Mouse (Mus musculus) mesoderm, embryonic 11.5 days (tissue): ENCODE results near the gene Hells.
A peak's percentile ranks its signal among the peaks of the same experiment; 100 is the strongest.

Source experiments
- DNase-seq: peaks from one replicate; pipeline ENCODE4 v3.0.0-alpha.2; 2012; ENCODE audit warnings: low read depth, low spot score

Hells gene

DNA sequence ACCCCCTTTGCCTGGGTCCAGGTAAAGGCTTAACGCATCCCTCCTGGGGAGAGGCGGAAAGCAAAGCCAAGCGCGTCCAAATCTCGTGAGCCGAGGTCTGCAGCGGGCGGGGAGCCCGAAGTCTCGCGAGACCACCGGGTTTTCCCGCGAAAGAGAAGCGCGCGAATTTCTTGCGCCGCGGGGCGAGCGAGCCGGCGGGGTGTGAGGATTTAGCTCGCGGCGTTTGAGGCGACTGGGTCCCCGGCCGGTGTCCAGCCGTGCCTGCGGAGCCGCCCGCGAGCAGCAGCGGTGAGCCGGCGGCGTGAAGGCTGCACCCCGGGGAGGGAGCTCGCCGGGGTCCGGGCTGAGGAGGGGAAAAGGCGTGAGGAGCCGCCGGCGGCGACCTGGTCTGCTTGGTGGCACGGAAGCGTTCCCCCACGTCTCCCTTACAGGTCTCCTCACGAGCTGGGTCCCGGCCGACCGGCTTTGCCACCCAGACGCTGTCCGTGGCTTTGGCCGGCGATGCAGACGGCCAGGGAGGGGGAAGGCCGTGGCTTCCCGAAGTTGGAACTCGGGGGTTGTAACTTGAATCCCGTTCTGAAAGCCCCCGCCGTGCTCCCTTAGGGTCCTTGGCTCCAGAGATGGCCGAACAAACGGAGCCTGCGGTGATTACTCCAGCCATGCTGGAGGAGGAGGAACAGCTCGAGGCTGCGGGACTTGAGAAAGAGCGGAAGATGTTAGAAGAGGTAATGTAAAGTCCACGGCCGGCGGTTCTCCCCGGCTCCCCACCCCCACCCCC lies at the start of gene Hells:
Gene Hells (plus strand): TSS at position 128 of the 778 bp plus-strand sequence.
- peak; percentile 96 for DNase-seq

DNA sequence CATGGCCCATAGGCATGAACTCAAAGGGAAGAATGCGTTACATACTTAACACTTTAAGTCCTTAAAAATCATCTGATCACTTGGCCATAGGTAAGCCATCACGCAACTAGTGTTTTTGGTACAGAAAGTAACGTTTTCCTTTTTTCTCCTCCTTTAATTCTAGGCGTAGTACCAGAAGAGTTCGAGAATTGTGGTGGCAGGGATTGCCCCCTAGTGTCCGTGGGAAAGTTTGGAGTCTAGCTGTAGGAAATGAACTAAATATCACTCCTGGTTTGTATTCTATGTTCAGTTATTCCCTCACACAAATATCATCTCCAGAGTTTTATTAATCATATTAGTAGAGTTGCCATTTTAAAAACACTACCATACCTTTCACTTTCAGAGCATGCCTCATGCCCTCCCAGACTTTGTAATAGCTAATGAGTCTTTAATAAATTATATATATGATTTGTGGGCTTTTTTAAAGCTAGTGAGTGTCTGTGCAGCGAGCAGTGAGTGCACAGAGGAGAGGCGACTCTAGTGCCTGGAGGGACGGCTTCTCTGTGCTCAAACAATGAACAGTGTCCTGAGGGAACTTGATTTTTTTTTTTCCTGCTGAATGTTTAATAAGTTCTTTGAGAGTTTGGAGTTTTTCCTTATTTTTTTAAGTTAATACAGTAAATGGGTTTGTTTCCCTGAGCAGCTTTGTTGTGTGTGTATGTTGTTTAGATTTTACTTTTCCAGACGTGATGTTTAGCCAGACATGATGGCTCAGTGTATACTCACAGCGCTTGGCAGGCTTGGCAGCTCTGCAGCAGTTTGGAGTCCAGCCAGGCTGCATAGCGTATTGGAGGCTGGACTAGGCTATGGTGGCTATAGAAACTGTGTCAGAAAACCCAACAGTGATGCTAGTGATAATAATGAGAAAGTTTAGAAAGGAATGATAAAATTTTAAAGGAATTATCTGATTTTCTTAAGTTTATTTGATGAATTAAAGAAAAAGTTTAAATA lies 29.3 kb upstream of the Hells start:
- no peak for DNase-seq

DNA sequence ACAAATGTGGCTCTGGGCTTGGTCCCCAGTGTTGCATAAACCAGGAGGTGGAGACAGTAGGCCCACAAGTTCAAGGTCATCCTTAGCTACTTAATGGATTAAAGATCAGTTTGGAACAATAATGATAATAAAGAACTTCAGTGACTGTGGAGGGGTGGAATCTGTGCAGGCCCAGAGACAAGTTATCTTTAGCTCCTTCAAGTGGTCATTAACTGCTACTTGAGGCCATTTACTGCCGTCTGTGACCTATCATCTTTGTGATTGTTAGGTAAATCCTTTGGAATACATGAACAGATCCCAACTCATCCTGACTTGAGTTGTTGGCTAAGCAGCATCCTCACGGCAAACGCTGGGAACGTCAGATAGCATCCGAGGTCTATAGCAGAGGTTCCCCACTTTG lies 28.2 kb upstream of the Hells start:
- no peak for DNase-seq

DNA sequence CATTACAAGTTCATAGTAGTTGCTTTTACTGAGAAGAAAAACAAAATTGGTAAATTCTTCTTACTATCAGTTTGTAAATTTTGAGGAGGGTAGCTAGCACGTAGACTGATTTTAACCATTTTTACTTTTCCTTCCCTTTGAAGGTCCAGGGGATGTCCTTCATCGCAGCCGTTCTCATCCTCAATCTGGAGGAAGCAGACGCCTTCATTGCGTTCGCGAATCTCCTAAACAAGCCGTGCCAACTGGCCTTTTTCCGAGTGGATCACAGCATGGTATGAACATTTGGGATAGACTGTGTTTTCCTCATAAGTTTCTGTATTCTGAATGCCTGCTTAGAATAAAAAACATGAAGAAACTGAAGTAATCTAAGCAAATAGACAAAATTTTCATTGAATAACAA lies 16.9 kb upstream of the Hells start:
- DNase-seq, result no peak

DNA sequence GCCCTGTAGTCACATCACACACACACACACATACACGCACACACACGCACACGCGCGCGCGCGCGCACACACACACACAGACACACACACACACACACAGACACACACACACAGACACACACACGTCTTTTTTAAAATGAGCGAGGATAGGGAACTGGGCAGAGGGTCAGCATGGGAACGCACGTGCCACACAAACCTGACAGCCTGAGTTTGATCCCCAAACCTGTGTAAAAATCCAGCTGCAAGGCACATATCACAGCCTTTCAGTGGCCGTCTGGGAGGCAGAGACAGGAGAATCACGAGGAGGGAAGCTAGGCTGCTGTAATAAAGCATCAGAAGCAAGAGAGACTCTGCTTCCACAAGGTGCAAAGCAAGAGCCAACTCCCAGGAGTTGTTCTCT lies 15.8 kb upstream of the Hells start:
- DNase-seq, result no peak

DNA sequence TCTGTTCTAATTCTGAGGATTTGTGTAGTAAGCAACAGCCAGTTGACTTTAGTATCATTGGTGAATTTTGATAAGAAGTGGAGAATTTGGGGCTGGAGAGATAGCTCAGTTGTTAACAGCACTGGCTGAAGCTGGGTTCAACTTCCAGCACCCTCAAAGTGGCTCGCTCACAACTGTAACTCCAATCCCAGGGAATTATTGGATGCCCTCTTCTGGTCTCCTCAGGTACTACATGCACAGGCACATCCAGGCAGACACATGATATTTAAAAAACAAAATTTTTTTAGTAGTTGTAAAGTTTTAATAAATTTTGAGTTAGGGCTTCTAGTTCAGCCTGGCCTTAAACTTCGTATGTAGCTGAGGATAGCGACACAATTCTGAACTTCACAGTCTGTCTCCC lies 15.0 kb upstream of the Hells start:
- peak; percentile 54 for DNase-seq

DNA sequence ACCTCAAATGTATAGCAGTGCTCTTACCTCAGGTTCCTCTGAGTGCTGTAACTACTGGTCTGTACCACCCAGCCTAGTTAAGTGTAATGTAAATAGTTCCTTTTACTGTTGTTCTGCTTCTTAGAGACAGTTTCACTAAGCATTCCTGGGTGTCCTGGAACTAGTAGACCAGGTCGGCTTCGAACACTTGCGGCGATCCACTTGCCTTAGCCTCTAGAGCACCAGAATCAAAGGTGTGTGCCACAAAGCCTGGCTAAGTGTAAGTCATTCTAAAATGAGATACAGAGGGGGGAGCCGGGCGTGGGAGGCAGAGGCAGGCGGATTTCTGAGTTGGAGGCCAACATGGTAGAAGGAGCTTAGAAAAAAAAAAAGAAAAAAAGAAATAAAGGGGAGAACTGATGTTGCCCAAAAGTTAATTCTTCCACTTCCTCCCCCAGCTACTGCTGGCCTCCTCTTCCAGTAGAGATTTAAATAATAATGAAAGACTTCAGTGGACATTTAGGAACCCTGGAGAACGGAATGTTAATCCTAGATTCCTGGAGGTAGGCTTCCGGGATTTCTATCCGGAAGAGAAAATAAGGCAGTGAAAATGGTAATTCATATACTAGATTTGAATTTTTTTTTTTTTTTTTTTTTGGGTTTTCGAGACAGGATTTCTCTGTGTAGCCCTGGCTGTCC lies 2.1 kb upstream of the Hells start:
- DNase-seq, result no peak

DNA sequence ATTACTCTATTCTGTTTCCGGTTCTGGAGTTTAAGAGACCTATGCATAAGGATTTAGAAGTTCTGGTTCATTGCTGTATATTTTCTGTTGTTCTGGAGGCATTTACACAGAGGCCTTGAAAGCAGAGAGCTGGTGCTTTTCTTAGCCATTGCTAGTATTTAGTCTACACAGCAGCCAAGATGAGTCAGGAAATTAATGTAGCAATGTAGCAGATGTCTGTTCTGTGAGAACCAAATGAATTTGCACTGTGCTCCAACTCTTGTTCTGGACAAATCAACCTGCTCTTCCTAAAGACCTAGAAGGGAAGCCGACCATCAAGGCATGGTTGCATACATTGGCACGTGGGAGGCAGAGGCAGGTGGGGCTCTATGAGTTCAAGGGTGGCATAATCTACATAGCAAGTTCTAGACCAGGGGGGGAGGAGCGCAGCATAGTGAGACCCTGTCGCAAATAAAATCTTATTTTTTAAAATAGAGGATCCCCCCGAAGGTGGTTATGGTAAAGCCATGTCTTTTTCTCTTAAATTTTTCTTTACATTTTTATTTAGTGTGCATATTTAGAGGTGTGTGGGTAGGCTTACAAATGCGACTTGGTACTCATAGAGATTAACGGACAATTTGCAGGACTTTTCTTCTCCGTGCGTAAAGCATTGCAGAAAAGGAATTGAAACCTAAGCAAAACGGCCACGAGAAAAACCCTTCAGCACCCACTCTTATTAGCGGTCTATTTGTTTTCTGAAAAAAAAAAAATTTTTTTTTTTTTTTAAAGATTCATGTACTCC lies 1.1 kb upstream of the Hells start:
- no peak for DNase-seq

DNA sequence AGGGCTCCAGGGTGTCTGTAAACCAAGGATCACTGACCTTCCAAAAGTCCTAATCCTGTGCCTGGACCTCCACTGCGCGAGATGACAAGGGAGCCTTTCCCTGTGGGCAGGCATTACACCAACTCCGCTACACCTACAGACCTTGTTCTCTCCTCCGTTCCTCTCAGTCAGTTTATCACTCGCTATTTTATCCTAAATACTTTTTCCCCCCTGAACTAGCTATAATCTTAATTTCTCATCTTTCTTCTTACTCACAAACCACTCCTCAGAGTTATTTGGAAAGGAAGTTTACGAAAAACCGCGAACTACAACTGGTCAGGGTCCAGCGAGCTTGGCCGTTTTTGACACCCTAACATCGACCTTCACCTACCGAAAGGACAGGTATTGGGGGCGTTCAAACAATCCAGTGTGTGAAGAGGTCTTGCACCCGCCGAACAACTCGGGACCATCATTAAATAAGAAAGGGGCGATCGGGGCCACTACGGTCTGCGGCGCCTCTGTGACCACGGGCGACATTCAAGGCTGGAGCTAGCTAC lies 395 bp upstream of the Hells start:
- peak; percentile 4 for DNase-seq

DNA sequence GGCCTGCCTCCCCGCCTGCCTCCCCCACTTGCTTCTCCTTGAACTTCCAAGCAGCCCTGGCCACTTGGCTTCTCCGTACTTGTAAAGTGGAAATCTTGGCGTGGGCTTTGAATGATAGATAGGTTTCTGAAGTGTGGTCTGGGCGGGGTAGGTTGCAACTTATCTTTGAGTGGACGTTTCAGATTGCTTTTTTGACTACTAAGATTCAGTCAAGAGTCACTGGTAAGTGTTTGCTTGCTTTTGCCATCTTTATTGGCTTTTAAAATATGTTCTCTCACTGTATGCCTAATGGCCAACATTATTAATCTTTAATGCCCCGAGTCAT lies 813 bp downstream of the Hells start:
- no peak for DNase-seq

DNA sequence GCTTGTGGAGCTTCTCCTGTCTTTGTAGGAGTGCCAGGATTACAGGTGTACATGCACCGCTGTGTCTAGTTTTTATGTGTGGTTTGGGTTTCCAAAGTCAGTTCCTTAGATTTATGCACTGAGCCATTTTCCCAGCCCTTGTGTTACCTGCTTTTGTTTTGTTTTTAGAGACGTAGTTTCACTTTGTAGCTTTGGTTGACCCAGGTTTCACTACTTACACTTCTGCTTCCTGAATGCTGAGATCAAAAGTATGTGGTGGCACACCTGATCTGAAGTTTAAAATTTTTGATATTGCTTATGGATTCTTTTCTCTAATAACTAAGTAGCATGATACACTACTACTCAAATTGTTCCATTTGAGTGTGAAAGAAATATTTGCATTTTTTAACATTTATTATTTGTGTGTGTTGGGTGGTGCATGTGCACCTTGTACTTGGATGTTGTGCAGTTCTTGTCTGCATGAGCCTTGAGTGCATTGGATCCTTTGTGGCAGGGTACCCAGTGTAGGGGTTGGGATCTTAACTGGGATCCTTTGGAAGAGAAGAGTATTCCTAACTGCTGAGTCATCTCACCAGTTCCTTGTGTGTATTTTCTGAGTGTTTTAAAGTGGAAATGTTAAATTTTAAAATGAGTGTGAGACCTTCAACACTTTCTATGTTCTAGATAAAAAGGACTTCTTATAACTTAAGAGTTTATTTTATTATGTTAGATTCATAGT lies 14.0 kb downstream of the Hells start:
- DNase-seq, result no peak

DNA sequence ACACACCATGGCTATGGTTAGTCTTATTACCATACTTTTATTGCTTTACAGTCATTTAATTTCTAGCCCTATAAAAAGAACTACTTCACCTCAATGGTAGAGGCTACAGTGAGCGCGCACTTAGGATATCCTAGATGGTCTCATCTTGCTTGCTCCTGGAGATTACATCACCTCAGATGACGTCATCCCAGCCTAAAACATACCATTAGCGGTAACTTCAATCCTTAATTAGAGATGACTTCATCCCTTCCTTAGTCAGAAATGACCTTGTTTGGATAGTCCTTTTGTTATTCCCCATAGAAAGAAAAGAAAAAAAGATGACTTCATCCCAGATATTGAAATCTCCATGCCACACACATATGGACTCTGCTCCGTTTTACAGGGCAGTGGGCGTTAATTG lies 40.0 kb downstream of the Hells start:
- DNase-seq, result no peak

DNA sequence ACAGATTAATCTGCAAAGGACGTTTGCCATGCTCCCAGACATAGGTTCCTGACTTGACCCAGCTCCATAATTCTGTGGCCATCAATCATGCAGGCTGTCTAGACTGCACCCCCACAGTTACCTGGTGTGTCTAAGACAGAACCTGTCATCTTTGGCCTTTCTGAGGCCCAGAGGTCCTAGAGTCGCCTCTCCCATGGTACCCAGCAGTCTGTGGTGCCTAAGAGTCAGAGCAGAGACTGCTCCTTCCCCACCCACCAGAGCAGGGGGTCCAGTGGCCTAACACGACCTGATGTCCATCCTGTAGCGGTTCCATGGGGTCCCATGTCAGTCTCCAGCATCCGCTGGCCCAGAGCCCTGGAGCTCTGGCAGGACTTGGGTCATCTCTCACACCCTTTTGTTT lies 41.9 kb downstream of the Hells start:
- DNase-seq, result no peak

DNA sequence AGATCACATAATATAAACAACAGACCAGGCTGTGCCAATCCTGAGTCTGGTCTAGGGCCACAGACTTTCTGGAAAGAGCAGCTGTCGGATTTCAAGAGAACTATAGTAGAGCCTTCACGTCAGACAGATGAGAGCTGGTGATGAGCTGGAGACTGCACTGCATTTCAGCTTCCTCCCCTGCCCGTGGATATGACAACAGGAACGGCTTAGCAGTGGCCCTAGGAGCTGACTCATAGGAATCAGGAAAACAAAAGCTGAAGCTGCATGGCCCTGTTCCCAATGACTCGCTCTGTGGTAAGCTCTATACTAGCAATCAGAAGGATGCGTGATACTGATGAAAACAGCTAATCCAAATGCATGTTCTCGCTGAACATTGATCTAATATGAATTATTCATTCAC lies 43.0 kb downstream of the Hells start:
- DNase-seq, result no peak

DNA sequence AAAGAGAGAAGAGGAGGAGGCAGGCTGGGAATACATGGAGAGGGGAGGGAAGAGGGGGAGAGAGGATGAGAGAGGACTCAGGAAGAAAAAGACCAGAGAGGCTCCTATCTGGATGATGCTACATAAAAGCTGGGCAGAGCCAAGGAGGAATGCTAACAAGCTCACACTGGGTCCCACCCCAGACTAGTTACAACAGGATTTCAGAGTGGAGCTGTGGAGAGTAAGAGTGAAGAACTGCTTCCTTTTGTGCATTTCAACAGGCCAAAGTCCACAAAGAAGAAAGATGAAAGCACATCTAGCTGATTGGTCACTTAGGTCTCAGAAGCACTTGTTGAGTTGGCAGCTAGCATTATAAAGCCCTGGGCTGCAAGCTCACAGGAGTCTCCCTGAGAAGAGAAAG lies 45.6 kb downstream of the Hells start:
- DNase-seq, result no peak

DNA sequence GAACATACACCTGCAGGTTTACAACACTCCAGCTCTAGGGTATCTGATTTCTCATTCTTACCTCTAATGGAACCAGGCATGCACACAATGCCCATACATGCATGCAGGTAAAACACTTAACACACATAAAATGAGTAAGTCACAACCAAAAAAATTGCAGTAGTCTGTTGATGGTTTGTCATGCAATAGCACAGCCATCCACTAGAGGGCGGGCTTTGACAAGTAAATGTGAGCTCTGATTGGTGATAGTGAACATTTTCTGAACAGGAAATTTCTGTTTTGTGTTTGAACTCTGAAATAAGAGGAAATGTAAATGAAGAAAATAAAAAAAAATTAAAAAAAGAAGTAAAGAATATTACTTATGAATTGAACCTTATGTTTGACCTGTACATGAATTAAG lies 51.3 kb downstream of the Hells start:
- DNase-seq, result peak; percentile 75

DNA sequence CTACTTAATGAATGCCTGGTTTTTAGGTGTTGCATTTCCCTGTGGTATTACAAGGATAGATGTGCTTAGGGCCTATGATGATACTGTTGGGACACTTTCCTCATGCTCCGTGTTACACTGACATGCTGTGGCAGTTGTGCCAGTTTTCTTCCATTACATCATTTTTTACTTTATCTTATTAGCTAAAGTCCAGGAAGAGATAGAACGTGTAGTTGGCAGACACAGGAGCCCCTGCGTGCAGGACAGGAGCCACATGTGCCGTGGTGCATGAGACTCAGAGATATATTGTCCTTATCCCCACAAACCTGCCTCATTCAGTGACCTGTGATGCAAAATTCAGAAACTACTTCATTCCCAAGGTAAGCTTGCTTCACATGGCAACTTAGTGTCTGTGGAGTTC lies 67.5 kb downstream of the Hells start:
- no peak for DNase-seq

DNA sequence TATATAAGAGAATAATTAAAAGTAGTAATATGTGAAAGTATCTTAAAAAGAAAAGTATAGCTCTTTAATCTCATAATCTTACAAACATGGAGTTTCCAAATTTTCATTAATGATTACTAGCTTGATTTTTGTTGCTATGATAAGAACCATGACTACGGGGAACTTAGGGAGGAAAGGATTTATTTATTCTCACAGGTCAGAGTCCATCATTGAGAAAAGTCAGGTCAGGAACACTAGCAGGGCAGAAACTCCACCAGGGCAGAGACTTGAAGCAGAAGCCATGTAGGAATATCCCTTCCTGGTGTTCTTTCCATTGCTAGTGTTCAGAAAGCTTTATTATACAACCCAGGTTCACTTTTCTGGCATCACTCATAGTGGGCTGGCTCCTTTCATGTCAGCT lies 68.0 kb downstream of the Hells start:
- DNase-seq, result no peak

DNA sequence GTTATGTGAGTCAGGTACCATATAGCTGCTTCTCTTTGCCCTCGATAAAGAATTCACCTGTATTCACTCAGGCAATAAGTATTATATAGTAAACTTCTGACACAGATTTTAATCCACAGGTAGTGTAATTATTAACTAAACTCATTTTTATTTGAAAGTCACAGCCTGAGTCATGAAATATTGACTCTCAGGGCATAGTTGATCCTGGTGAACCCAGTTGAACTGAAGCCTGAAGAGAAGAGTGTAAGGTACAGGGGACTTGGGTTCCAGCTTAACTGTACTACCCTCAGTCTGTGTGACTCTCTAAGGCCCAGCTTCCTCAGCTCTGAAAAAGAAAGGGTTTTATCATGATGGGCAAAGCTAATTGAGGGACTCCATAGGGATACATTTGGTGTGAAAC lies 74.4 kb downstream of the Hells start:
- no peak for DNase-seq

DNA sequence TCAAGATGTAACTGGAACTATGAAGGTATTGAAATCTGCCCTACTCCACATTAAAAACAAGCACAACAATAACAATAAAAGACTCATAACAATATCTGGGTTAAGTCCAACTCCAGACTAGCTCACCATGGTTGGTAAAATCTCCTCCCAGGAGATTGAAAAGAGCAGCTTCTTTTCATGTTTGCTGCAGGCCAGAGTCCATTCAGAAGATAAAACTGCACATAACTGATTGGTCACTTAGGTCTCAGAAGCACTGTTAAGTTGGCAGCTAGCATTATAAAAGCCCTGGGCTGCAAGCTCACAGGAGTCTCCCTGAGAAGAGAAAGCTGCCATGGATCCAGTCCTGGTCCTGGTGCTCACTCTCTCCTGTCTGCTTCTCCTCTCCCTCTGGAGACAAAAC lies 76.0 kb downstream of the Hells start, which contains the start of gene Cyp2c55:
Gene Cyp2c55 (plus strand): TSS at position 305 of the 400 bp plus-strand sequence.
- DNase-seq, result no peak
